Mouse (Mus musculus) erythroblast, embryonic 14.5 days (primary cell): ENCODE measurements around the gene Prss45.

ENCODE experiments used
- GATA1 ChIP-seq: IDR thresholded peaks from 2 replicates; pipeline ENCODE4 v1.6.1; 2012; ENCODE audit warnings: low read length, inconsistent platforms, mixed read lengths
- TAL1 ChIP-seq: IDR thresholded peaks from 3 replicates; pipeline ENCODE4 v1.6.1; 2012; ENCODE audit warnings: low read length, inconsistent platforms, mixed read lengths

GRCm38 (mm10) chr9:110821436-110821835 is 13.0 kb upstream of the Prss45 start:
- TF ChIP-seq GATA1: no peak
- TF ChIP-seq TAL1: no peak
